Mouse (Mus musculus) kidney, embryonic 14.5 days (tissue): ENCODE measurements around the gene Dnajc28. TPM values are rescaled to one million over a fixed set of nuclear protein-coding genes. Genes with fewer than 3 reads are reported as not detected.
A peak's percentile ranks its signal among the peaks of the same experiment; 100 is the strongest.

Experiments used
- ATAC-seq: fragments of 200-750 bp; cut with Nextera tagmentation; 2 replicates; pipeline ENCODE4 v1.8.0; 2017; ENCODE audit warnings: moderate number of reproducible peaks, mild to moderate bottlenecking, moderate TSS enrichment, moderate library complexity; ENCODE audit not compliant: low FRiP score, low TSS enrichment
- H3K27ac ChIP-seq: fragments of 300-500 bp; sonication (generic); 2 replicates; pipeline ENCODE4 v1.5.1; 2014; ENCODE audit warnings: low read depth, mild to moderate bottlenecking, low read length, moderate library complexity, mixed read lengths
- H3K27me3 ChIP-seq: fragments of 300-500 bp; sonication (generic); 2 replicates; pipeline ENCODE4 v1.6.1; 2014; ENCODE audit warnings: mild to moderate bottlenecking, low read length; ENCODE audit not compliant: control insufficient read depth, insufficient read depth
- H3K36me3 ChIP-seq: fragments of 300-500 bp; sonication (generic); 2 replicates; pipeline ENCODE4 v1.6.1; 2014; ENCODE audit warnings: low read length, mixed read lengths; ENCODE audit not compliant: control insufficient read depth, insufficient read depth
- H3K4me1 ChIP-seq: fragments of 300-500 bp; sonication (generic); 2 replicates; pipeline ENCODE4 v1.6.1; 2014; ENCODE audit warnings: low read length, mixed read lengths; ENCODE audit not compliant: control insufficient read depth, insufficient read depth
- H3K4me2 ChIP-seq: fragments of 300-500 bp; sonication (generic); replicated peaks from 2 replicates; pipeline ENCODE4 v1.6.1; 2014; ENCODE audit warnings: low read depth, mild to moderate bottlenecking, low read length
- H3K4me3 ChIP-seq: fragments of 300-500 bp; sonication (generic); 2 replicates; pipeline ENCODE4 v1.5.1; 2014; ENCODE audit warnings: mild to moderate bottlenecking, low read length
- H3K9ac ChIP-seq: fragments of 300-500 bp; sonication (generic); 2 replicates; pipeline ENCODE4 v1.6.1; 2014; ENCODE audit warnings: low read depth, mild to moderate bottlenecking, low read length, moderate library complexity
- H3K9me3 ChIP-seq: fragments of 300-500 bp; sonication (generic); 2 replicates; pipeline ENCODE4 v1.6.1; 2016; ENCODE audit warnings: low read length; ENCODE audit not compliant: control insufficient read depth
- WGBS: fragments of 180-500 bp; shearing (Covaris S2); extraction: QIAGEN DNeasy Blood & Tissue Kit; methylation state at CpG from one replicate; pipeline ENCODE4 v1.1.7; 2014; 5-methylcytosine and 5-hydroxymethylcytosine counted together
- polyA plus RNA-seq: library from polyadenylated mRNA; unstranded; fragments of >200 nt; fragmentation: Nextera tagmentation; extraction: Ambion mirVana; gene quantifications from 2 replicates; pipeline ENCODE4 v1.2.1, GENCODE M21; 2014

Dnajc28 gene
- polyA plus RNA-seq, 1 experiment from 2014 or later, result 3.0 TPM

GRCm38 (mm10) chr16:91588703-91589102 lies 30.1 kb downstream of the Dnajc28 start:
- Histone ChIP-seq H3K27me3 (no peaks in the 10 kb centered on the region), H3K9me3 (no peaks in the 10 kb centered on the region), H3K27ac (no peak overlapping the region), H3K36me3 (no peaks in the 10 kb centered on the region), H3K4me3 (no peak overlapping the region), H3K4me2 (no peak overlapping the region), H3K9ac (no peak overlapping the region), H3K4me1 (peaks cover 5% of the 10 kb centered on the region)
- 87% methylated on average over 3 of the region's 3 CpGs for WGBS
- ATAC-seq, result no peak

- no peak overlapping the region for H3K4me3 ChIP-seq
- no peak overlapping the region for H3K4me2 ChIP-seq
- peaks cover 5% of the 10 kb centered on the region for H3K4me1 ChIP-seq
- no peak overlapping the region for H3K9ac ChIP-seq
- no peaks in the 10 kb centered on the region for H3K9me3 ChIP-seq
- 73% methylated on average over 6 of the region's 6 CpGs for WGBS
- no peaks in the 10 kb centered on the region for H3K27me3 ChIP-seq
- no peak for ATAC-seq
- no peaks in the 10 kb centered on the region for H3K36me3 ChIP-seq
- no peak overlapping the region for H3K27ac ChIP-seq
Measured at GRCm38 (mm10) chr16:91587730-91588453, 30.9 kb downstream of the Dnajc28 start.

- WGBS, result 90% methylated on average over 6 of the region's 6 CpGs
- no peak for ATAC-seq
Measured at GRCm38 (mm10) chr16:91586244-91586643, 32.6 kb downstream of the Dnajc28 start.

GRCm38 (mm10) chr16:91585617-91586016 lies 33.2 kb downstream of the Dnajc28 start:
- no peaks in the 10 kb centered on the region for H3K9me3 ChIP-seq
- no peaks in the 10 kb centered on the region for H3K36me3 ChIP-seq
- no peak overlapping the region for H3K4me2 ChIP-seq
- no peak overlapping the region for H3K4me3 ChIP-seq
- no peaks in the 10 kb centered on the region for H3K27me3 ChIP-seq
- WGBS, result 77% methylated on average over 5 of the region's 5 CpGs
- no peaks in the 10 kb centered on the region for H3K4me1 ChIP-seq
- H3K9ac ChIP-seq, result no peak overlapping the region
- peak; percentile 71; the same call in 1 of the 2 replicates for ATAC-seq
- no peak overlapping the region for H3K27ac ChIP-seq

More at GRCm38 (mm10) chr16:91586244-91586643, 32.6 kb downstream of the Dnajc28 start:
- no peaks in the 10 kb centered on the region for H3K27me3 ChIP-seq
- no peaks in the 10 kb centered on the region for H3K9me3 ChIP-seq
- H3K36me3 ChIP-seq, result no peaks in the 10 kb centered on the region
- no peak overlapping the region for H3K27ac ChIP-seq
- no peak overlapping the region for H3K9ac ChIP-seq
- no peaks in the 10 kb centered on the region for H3K4me1 ChIP-seq
- H3K4me2 ChIP-seq, result no peak overlapping the region
- H3K4me3 ChIP-seq, result no peak overlapping the region

GRCm38 (mm10) chr16:91582307-91582706 lies 36.5 kb downstream of the Dnajc28 start:
- Histone ChIP-seq H3K36me3 (no peaks in the 10 kb centered on the region; the same call in 1 of the 2 replicates), H3K4me3 (no peak overlapping the region), H3K4me1 (no peaks in the 10 kb centered on the region), H3K27me3 (no peaks in the 10 kb centered on the region), H3K9ac (no peak overlapping the region), H3K27ac (no peak overlapping the region), H3K4me2 (no peak overlapping the region), H3K9me3 (no peaks in the 10 kb centered on the region)
- WGBS, result 77% methylated on average over 2 of the region's 2 CpGs
- no peak for ATAC-seq

GRCm38 (mm10) chr16:91578980-91579720 lies 39.7 kb downstream of the Dnajc28 start:
- 61% methylated on average over 14 of the region's 14 CpGs for WGBS
- no peaks in the 10 kb centered on the region; the same call in none of the 2 replicates for H3K36me3 ChIP-seq
- H3K4me1 ChIP-seq, result no peaks in the 10 kb centered on the region
- H3K4me2 ChIP-seq, result no peak overlapping the region
- no peak overlapping the region for H3K9ac ChIP-seq
- no peaks in the 10 kb centered on the region for H3K9me3 ChIP-seq
- ATAC-seq, result no peak
- H3K4me3 ChIP-seq, result no peak overlapping the region
- H3K27ac ChIP-seq, result no peak overlapping the region
- H3K27me3 ChIP-seq, result no peaks in the 10 kb centered on the region

GRCm38 (mm10) chr16:91575151-91575550 lies 43.7 kb downstream of the Dnajc28 start:
- Histone ChIP-seq H3K27ac (no peak overlapping the region), H3K9ac (no peak overlapping the region), H3K4me2 (no peak overlapping the region), H3K36me3 (no peaks in the 10 kb centered on the region; the same call in none of the 2 replicates), H3K27me3 (no peaks in the 10 kb centered on the region), H3K4me3 (no peak overlapping the region), H3K4me1 (no peaks in the 10 kb centered on the region), H3K9me3 (no peaks in the 10 kb centered on the region)
- no peak for ATAC-seq
- WGBS, result 73% methylated on average over 13 of the region's 13 CpGs

- Histone ChIP-seq H3K27ac (no peak overlapping the region), H3K36me3 (no peaks in the 10 kb centered on the region; the same call in none of the 2 replicates), H3K4me3 (no peak overlapping the region), H3K4me1 (no peaks in the 10 kb centered on the region), H3K27me3 (no peaks in the 10 kb centered on the region), H3K9me3 (no peaks in the 10 kb centered on the region), H3K9ac (no peak overlapping the region), H3K4me2 (no peak overlapping the region)
- 45% methylated on average over 3 of the region's 3 CpGs for whole genome bisulfite sequencing
- ATAC-seq, result no peak
Measured at GRCm38 (mm10) chr16:91571105-91571504, 47.7 kb downstream of the Dnajc28 start.

GRCm38 (mm10) chr16:91568960-91569359 lies 49.9 kb downstream of the Dnajc28 start:
- Histone ChIP-seq H3K4me2 (no peak overlapping the region), H3K4me1 (no peaks in the 10 kb centered on the region), H3K36me3 (no peaks in the 10 kb centered on the region; the same call in 1 of the 2 replicates), H3K4me3 (no peak overlapping the region), H3K9ac (no peak overlapping the region), H3K27ac (no peak overlapping the region), H3K9me3 (no peaks in the 10 kb centered on the region), H3K27me3 (no peaks in the 10 kb centered on the region)
- WGBS, result 81% methylated on average over 10 of the region's 10 CpGs
- ATAC-seq, result no peak
